15 mouse cellular contexts compared by ENCODE assay signal in genomic region chr6:12358737-12359136, GRCm38 (mm10).
"Had no signal": no experiment of that assay in that cellular context is flagged by ENCODE, and none has a peak within 500 bp of the region (broad histone marks: within the 10 kb centered on the region; RNA-seq: fewer than 3 reads in every experiment).

No protein-coding gene starts in this region.

- ATAC-seq: intestine, embryonic 16.5 days; lung, postnatal 0 days; midbrain, embryonic 15.5 days had no signal

- H3K4me1 ChIP-seq: kidney, embryonic 15.5 days; limb, embryonic 12.5 days; midbrain, embryonic 15.5 days had no signal

- H3K27ac ChIP-seq: kidney, embryonic 15.5 days; limb, embryonic 12.5 days; liver, embryonic 14.5 days; midbrain, embryonic 15.5 days had no signal

- H3K9me3 ChIP-seq: kidney, embryonic 15.5 days; midbrain, embryonic 15.5 days had no signal

- H3K4me2 ChIP-seq: kidney, embryonic 15.5 days; limb, embryonic 12.5 days; midbrain, embryonic 11.5 days; midbrain, embryonic 15.5 days had no signal

- DNase-seq: kidney, adult 2 months; kidney, postnatal 25 days; layer of hippocampus, adult 9-11 months; lung, adult 18-20 months; lung, postnatal 36 days; right cerebral cortex, adult 18-20 months; right cerebral cortex, postnatal 25 days; thymus, postnatal 36 days had no signal

- H3K4me3 ChIP-seq: kidney, embryonic 15.5 days; limb, embryonic 12.5 days; midbrain, embryonic 15.5 days had no signal

- H3K9ac ChIP-seq: kidney, embryonic 15.5 days; limb, embryonic 12.5 days; liver, embryonic 14.5 days; midbrain, embryonic 15.5 days had no signal

- H3K27me3 ChIP-seq: kidney, embryonic 15.5 days; limb, embryonic 12.5 days; midbrain, embryonic 15.5 days had no signal

- H3K36me3 ChIP-seq: kidney, embryonic 15.5 days; limb, embryonic 12.5 days; midbrain, embryonic 15.5 days had no signal
